Mouse (Mus musculus) lung, embryonic 16.5 days (tissue): ENCODE data around the gene Gm9745. TPM values are rescaled to one million over a fixed set of nuclear protein-coding genes. Genes with fewer than 3 reads are reported as not detected.
A peak's percentile ranks its signal among the peaks of the same experiment; 100 is the strongest.
"Not testable (repeated sequence)": the region's sequence is repeated elsewhere in the genome, so short reads cannot be mapped to it uniquely, and the experiment has no call there.

Experiments used
- ATAC-seq: fragments of 200-750 bp; cut with Nextera tagmentation; 2 replicates; pipeline ENCODE4 v1.8.0; 2017; ENCODE audit warnings: low read depth, mild to moderate bottlenecking, moderate library complexity
- H3K27ac ChIP-seq: fragments of 300-500 bp; sonication (generic); 2 replicates; pipeline ENCODE4 v1.5.1; 2014; ENCODE audit warnings: mild to moderate bottlenecking, control low read depth, low read length
- H3K27me3 ChIP-seq: fragments of 300-500 bp; sonication (generic); 2 replicates; pipeline ENCODE4 v1.6.1; 2014; ENCODE audit warnings: low read depth, low read length, mixed read lengths; ENCODE audit not compliant: control insufficient read depth, insufficient read depth
- H3K36me3 ChIP-seq: fragments of 300-500 bp; sonication (generic); 2 replicates; pipeline ENCODE4 v1.6.1; 2014; ENCODE audit warnings: low read length; ENCODE audit not compliant: control insufficient read depth, insufficient read depth
- H3K4me1 ChIP-seq: fragments of 300-500 bp; sonication (generic); replicated peaks from 2 replicates; pipeline ENCODE4 v1.6.1; 2014; ENCODE audit warnings: low read length, mixed read lengths; ENCODE audit not compliant: control insufficient read depth, insufficient read depth
- H3K4me2 ChIP-seq: fragments of 300-500 bp; sonication (generic); 2 replicates; pipeline ENCODE4 v1.6.1; 2014; ENCODE audit warnings: low read depth, low read length, control low read depth
- H3K4me3 ChIP-seq: fragments of 300-500 bp; sonication (generic); 2 replicates; pipeline ENCODE4 v1.5.1; 2014; ENCODE audit warnings: mild to moderate bottlenecking, low read length, control low read depth
- H3K9ac ChIP-seq: fragments of 300-500 bp; sonication (generic); 2 replicates; pipeline ENCODE4 v1.6.1; 2014; ENCODE audit warnings: low read length, control low read depth
- H3K9me3 ChIP-seq: fragments of 300-500 bp; sonication (generic); 2 replicates; pipeline ENCODE4 v1.6.1; 2016; ENCODE audit warnings: low read length; ENCODE audit not compliant: control insufficient read depth
- WGBS: fragments of 180-500 bp; shearing (Covaris S2); extraction: QIAGEN DNeasy Blood & Tissue Kit; methylation state at CpG from one replicate; pipeline ENCODE4 v1.1.7; 2014; 5-methylcytosine and 5-hydroxymethylcytosine counted together
- polyA plus RNA-seq: library from polyadenylated mRNA; unstranded; fragments of >200 nt; fragmentation: Nextera tagmentation; extraction: Ambion mirVana; gene quantifications from 2 replicates; pipeline ENCODE4 v1.2.1, GENCODE M21; 2015

The Gm9745 gene
- not detected in 2 replicates for polyA plus RNA-seq

DNA sequence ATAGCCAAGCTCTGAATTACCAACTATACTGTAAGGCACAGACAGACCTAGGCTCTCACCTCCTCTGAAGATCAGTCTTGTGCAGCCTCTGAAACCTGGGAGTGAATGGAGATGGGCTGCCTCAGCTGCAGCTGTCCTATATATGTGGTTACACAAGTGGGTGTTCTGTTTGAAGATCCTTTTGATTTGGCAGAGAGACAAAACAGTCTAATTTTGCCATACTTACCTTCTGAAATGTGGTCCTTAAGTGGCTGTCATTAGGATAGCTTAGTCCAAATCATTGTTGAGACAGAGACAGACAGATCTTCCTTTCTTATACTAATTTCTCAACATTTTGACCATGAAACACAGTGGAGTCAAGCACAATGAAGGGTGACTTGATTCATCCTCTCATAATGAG is at the start of gene Gm9745:
Gene Gm9745 (minus strand): TSS at position 101 of the 400 bp plus-strand sequence.
- not testable (repeated sequence) for H3K27ac ChIP-seq, H3K4me2 ChIP-seq, H3K9ac ChIP-seq, ATAC-seq, H3K9me3 ChIP-seq, H3K27me3 ChIP-seq, H3K4me3 ChIP-seq, H3K4me1 ChIP-seq, H3K36me3 ChIP-seq

DNA sequence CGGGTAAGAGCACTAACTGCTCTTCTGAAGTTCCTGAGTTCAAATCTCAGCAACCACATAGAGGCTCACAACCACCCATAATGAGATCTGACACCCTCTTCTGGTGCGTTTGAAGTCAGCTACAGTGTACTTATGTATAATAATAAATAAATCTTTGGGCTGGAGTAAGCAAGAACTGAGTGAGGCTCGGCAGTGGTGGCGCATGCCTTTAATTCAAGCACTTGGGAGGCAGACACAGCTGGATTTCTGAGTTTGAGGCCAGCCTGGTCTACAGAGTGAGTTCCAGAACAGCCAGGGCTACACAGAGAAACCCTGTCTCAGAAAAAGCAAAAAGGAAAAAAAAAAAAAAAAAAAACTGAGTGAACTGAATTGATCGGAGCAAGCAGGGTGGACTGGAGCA is 49.2 kb upstream of the Gm9745 start:
- ATAC-seq, H3K9ac ChIP-seq, H3K27me3 ChIP-seq, H3K27ac ChIP-seq, H3K4me3 ChIP-seq, H3K4me2 ChIP-seq, H3K9me3 ChIP-seq, H3K36me3 ChIP-seq: not testable (repeated sequence)
- peaks cover 14% of the 10 kb centered on the region for H3K4me1 ChIP-seq
- 69% methylated on average over 5 of the region's 5 CpGs for WGBS

DNA sequence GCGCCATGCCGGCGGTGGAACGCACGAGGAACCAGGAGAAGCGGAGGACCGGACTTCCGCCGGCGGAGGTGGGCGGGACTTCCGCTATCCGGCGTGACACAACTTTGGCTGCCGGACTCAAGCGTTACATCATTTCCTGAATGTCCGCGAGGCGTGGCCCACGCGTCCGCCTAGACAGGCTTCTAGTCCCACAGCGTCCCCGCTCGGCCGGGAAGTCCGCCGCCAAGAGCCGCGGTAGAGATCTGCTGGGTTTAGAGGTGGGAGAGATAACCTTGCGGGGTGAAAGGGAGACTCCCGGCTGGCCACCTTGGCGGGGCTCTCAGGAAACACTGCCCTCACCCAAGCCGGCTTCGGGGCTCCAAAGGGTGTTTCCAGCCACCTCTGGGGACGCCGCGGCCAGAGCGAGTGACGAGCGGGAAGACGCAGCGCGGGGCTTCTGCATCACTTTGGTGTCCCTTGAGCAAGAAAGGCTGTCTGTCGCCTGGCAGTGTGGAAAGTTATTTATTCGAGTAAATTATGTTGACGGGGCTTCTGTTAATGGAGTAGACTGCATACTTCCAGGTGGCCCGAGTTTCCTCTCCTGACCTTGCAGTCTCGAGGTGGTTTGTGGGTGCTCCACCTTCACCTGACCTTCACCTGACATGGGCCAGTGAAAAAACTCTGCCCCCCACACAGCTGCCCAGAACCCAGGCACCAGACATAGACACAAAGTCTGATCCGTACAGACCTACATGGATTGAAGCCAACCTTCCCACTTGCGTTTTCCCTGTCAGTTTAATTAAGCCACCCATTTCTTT is 48.2 kb upstream of the Gm9745 start, which contains the start of gene Gtpbp4:
Gene Gtpbp4 (minus strand): TSS at position 94 of the 797 bp plus-strand sequence.
- WGBS, result under 1% methylated on average over 51 of the region's 51 CpGs
- peak within 1 kb of the TSS; percentile 97 for H3K9ac ChIP-seq
- H3K27ac ChIP-seq, result peak within 1 kb of the TSS; percentile 73
- H3K36me3 ChIP-seq, result peaks cover 2% of the 10 kb centered on the region; the same call in 1 of the 2 replicates
- no peaks in the 10 kb centered on the region for H3K9me3 ChIP-seq
- H3K4me1 ChIP-seq, result peaks cover 14% of the 10 kb centered on the region
- H3K4me2 ChIP-seq, result peak within 1 kb of the TSS; percentile 92
- H3K27me3 ChIP-seq, result no peaks in the 10 kb centered on the region
- H3K4me3 ChIP-seq, result peak within 1 kb of the TSS; percentile 97
- ATAC-seq, result peak; percentile 98

DNA sequence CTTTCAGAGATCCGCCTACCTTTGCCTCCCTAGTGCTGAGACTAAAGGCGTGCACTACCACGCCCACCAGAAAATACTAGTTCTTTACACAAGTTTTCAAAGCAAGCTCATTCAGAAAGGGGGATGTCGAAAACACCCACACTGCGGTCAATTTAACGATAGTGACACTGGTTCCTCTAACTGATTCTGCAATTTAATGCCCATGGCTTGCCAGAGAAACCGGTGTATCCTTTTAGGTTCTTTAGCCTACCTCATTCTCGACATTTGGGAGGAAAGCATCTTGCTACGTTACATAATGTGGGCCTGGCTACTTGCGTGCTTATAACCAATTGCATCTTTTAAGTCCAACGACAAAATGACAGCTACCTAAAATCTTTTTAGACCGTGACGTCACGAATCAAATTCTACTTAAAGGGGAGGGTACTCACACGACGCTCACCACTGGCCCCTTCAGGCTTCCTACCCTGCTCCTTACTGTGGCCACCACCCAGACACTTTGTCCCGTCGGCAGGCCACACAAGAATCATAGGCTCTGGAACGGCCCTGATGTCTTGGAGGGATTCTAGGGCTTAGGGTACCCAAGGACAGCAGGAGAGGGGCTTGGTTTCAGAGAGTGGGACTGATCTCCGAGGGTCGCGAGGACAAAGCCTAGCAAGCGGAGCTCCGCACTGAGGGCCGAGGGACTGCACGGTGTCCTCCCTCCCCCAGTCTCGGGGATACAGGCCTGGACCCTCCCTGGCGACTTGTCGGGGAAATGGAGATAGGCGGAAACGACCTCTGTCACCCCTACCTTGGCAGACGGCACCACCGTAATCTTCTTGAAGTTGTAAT is 47.3 kb upstream of the Gm9745 start:
- Histone ChIP-seq H3K9me3 (no peaks in the 10 kb centered on the region), H3K36me3 (peaks cover 7% of the 10 kb centered on the region; the same call in 1 of the 2 replicates), H3K27ac (peak overlapping the region; percentile 31; the same call in 1 of the 2 replicates), H3K4me1 (peaks cover 14% of the 10 kb centered on the region), H3K27me3 (no peaks in the 10 kb centered on the region), H3K4me2 (peak overlapping the region; percentile 92), H3K4me3 (peak overlapping the region; percentile 97), H3K9ac (peak overlapping the region; percentile 91)
- WGBS, result 2% methylated on average over 33 of the region's 33 CpGs
- ATAC-seq, result peak; percentile 59

DNA sequence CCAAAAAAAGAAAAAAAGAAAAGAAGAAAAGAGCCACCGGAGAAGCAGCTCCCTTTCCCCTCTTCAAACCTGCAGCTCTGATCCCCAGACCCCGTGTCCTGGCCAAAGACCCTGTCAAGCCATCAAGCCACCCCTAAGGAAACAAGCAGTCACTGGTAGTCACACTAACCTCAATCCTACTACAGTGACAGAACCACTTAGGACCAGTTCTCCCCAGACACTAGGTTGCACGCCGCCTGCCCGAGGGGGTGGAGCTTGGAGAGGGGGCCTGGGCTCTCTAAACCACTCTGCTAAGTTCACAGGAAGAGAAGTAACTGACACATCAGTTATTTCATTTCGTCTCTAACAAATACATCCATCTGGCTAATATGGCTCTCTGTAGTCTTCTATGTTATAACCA is 44.2 kb upstream of the Gm9745 start:
- no peak for ATAC-seq
- Histone ChIP-seq H3K9me3 (no peaks in the 10 kb centered on the region), H3K9ac (no peak overlapping the region), H3K36me3 (peaks cover 21% of the 10 kb centered on the region), H3K27ac (no peak overlapping the region), H3K4me2 (no peak overlapping the region), H3K27me3 (no peaks in the 10 kb centered on the region), H3K4me1 (peaks cover 14% of the 10 kb centered on the region), H3K4me3 (no peak overlapping the region)
- 84% methylated on average over 6 of the region's 6 CpGs for WGBS

DNA sequence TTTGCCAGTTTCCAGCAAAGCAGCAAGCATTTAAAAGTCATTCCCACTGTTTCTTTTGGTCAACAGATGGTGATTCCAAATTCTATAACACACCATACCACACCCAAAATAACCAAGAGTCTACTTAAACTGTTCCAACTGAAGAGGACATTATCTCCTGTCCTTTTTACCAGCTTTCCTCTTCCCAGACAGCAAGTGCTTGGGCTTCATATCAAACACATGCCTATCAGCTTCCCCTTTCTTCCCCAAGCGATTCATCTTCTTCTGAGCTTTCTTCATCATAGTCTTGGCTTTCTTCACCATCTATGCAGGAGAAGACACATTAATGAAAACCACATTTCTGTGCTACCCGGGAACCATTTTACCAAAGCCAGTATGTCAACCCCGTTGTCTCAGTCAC is 24.9 kb upstream of the Gm9745 start:
- Histone ChIP-seq H3K36me3 (peaks cover 57% of the 10 kb centered on the region), H3K4me3 (no peak overlapping the region), H3K27me3 (no peaks in the 10 kb centered on the region), H3K4me2 (no peak overlapping the region), H3K27ac (no peak overlapping the region), H3K4me1 (no peaks in the 10 kb centered on the region), H3K9me3 (no peaks in the 10 kb centered on the region), H3K9ac (no peak overlapping the region)
- no peak for ATAC-seq
- 93% methylated on average over 3 of the region's 3 CpGs for WGBS

DNA sequence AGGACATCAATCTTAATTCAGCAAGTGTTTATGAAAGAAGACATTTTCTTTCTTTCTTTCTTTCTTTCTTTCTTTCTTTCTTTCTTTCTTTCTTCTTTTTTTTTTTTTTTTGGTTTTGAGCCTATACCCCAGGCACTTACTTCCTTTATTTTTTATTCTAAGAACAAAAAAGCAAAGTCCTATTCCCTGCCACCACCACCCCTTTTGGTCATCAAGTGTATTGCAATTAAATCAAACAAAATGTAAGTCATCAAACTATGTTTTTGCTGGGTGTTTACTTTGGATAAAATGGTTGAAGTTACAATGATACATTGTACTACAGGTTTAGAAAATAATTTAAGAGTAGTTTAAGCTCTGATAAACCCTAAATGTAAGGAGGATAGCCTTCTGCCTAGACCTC is 24.3 kb upstream of the Gm9745 start:
- Histone ChIP-seq H3K9ac (no peak overlapping the region), H3K4me2 (no peak overlapping the region), H3K27me3 (no peaks in the 10 kb centered on the region), H3K4me3 (no peak overlapping the region), H3K27ac (no peak overlapping the region), H3K4me1 (no peaks in the 10 kb centered on the region), H3K36me3 (peaks cover 53% of the 10 kb centered on the region), H3K9me3 (no peaks in the 10 kb centered on the region)
- no peak for ATAC-seq

DNA sequence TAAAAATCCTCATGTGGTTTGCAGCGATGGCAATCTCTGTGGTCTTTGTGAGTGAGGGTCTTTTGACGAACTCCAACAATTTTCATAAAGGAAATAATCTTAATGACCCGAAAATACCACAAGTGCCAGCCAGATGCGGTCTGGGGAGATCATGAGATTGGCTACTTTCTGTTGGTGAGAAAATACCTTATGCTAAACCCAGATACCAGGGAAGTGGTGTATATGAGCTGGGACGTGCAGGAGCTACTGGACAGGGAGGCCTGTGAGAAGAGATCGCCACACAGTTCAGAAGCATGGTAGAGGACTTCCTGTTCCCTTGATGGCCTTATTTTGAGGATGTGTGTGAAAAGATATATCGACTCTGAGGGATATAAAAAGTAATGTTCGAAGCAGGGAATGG is 19.7 kb upstream of the Gm9745 start:
- Histone ChIP-seq H3K4me3 (no peak overlapping the region), H3K9ac (no peak overlapping the region), H3K36me3 (peaks cover 17% of the 10 kb centered on the region; the same call in 1 of the 2 replicates), H3K27me3 (no peaks in the 10 kb centered on the region), H3K4me2 (no peak overlapping the region), H3K27ac (no peak overlapping the region), H3K4me1 (no peaks in the 10 kb centered on the region), H3K9me3 (no peaks in the 10 kb centered on the region)
- no peak for ATAC-seq
- WGBS, result 95% methylated on average over 8 of the region's 8 CpGs

DNA sequence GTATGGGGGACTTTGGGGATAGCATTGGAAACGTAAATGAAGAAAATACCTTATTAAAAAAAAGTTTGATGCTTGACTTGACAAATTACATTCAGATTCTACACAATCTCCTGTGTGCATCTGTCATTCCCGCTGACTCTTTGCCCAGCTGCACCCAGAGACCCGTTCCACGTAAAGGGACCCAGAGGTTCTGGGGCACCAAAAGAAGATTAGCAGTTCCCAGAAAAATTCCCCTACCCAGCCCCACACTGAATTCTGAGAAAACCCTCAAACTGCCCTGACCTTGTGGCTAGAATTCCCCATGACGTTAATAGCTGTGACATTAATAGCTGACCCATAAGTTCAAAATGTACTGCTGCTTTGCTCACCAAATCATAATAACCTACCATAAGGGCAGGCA is 17.2 kb upstream of the Gm9745 start:
- Histone ChIP-seq H3K9ac (no peak overlapping the region), H3K36me3 (peaks cover 8% of the 10 kb centered on the region; the same call in 1 of the 2 replicates), H3K4me3 (no peak overlapping the region), H3K27me3 (no peaks in the 10 kb centered on the region), H3K27ac (no peak overlapping the region), H3K9me3 (no peaks in the 10 kb centered on the region), H3K4me1 (no peaks in the 10 kb centered on the region), H3K4me2 (no peak overlapping the region)
- no peak for ATAC-seq
- 88% methylated on average over 5 of the region's 5 CpGs for WGBS
